Mouse (Mus musculus): Measurements from ENCODE around the gene Olfr1262.

Olfr1262 gene

GRCm38 (mm10) chr2:89999845-90000244 is at the start of gene Olfr1262:
Gene Olfr1262, plus strand, starts transcription at chr2:90000145.
- no peak for DNase-seq (ENCODE audit: low spot score)

- no peak for DNase-seq (ENCODE audit: low spot score)
Measured at GRCm38 (mm10) chr2:89974184-89974583, 25.8 kb upstream of the Olfr1262 start, which contains the start of gene Olfr1260. Gene Olfr1260, plus strand, starts transcription at chr2:89974340.

- no peak for DNase-seq (ENCODE audit: low spot score)
Measured at GRCm38 (mm10) chr2:89977709-89978108, 22.2 kb upstream of the Olfr1262 start.

GRCm38 (mm10) chr2:89990921-89991320 is 9.0 kb upstream of the Olfr1262 start, which contains the start of gene Olfr1261:
Gene Olfr1261, plus strand, starts transcription at chr2:89991221.
- no peak for DNase-seq (ENCODE audit: low spot score)

- DNase-seq (ENCODE audit: low spot score), result no peak
Measured at GRCm38 (mm10) chr2:90011831-90012230, 11.9 kb downstream of the Olfr1262 start, which contains the start of gene Olfr1263. Gene Olfr1263, plus strand, starts transcription at chr2:90012131.

- no peak for DNase-seq (ENCODE audit: low spot score)
Measured at GRCm38 (mm10) chr2:90025477-90025876, 25.5 kb downstream of the Olfr1262 start, which contains the start of gene Olfr1264. Gene Olfr1264, minus strand, starts transcription at chr2:90025577.

GRCm38 (mm10) chr2:90035037-90035436 is 35.1 kb downstream of the Olfr1262 start, which contains the start of gene Olfr1265:
Gene Olfr1265, plus strand, starts transcription at chr2:90035337.
- DNase-seq (ENCODE audit: low spot score), result no peak

Measured in embryo, embryonic 10 days (tissue).